Mouse (Mus musculus): Measurements from ENCODE around the gene Gm10256.
"Not testable (repeated sequence)": the region's sequence is repeated elsewhere in the genome, so short reads cannot be mapped to it uniquely, and the experiment has no call there.

The Gm10256 gene

GRCm38 (mm10) chrY:2830380-2830779, at the start of gene Gm10256, which contains the start of gene Rbmy:
Gene Gm10256 (plus strand): TSS chrY:2830699.
Gene Rbmy (plus strand): TSS chrY:2830680.
- DNase-seq (ENCODE audit: low spot score in 2 of 2), result not testable (repeated sequence)

GRCm38 (mm10) chrY:2796105-2796504, 34.4 kb upstream of the Gm10256 start, which contains the start of gene Gm4064:
Gene Gm4064 (minus strand): TSS chrY:2796205.
- not testable (repeated sequence) for DNase-seq (ENCODE audit: low spot score in 2 of 2)

GRCm38 (mm10) chrY:2900689-2901088, 70.2 kb downstream of the Gm10256 start, which contains the start of gene Gm10352:
Gene Gm10352 (plus strand): TSS chrY:2900989.
- DNase-seq (ENCODE audit: low spot score in 2 of 2), result not testable (repeated sequence)

All from urinary bladder, postnatal 4 days (tissue).